Mouse (Mus musculus) limb, embryonic 11.5 days (tissue): Measurements from ENCODE around the gene Cd5. TPM values are rescaled to one million over a fixed set of nuclear protein-coding genes. Genes with fewer than 3 reads are reported as not detected.

Experiments used
- ATAC-seq: fragments of 200-750 bp; cut with Nextera tagmentation; 2 replicates; pipeline ENCODE4 v1.8.0; 2017; ENCODE audit warnings: low read depth; ENCODE audit not compliant: insufficient number of reproducible peaks, low FRiP score, low TSS enrichment
- DNase-seq: peaks from one replicate; pipeline ENCODE4 v3.0.0-alpha.2; 2015; ENCODE audit warnings: low spot score
- H3K27ac ChIP-seq: fragments of 300-500 bp; sonication (generic); replicated peaks from 2 replicates; pipeline ENCODE4 v1.5.1; 2014; ENCODE audit warnings: low read depth, mild to moderate bottlenecking, low read length
- H3K27me3 ChIP-seq: fragments of 300-500 bp; sonication (generic); 2 replicates; pipeline ENCODE4 v1.6.1; 2014; ENCODE audit warnings: mild to moderate bottlenecking, low read length, mixed read lengths; ENCODE audit not compliant: control insufficient read depth, insufficient read depth
- H3K36me3 ChIP-seq: fragments of 300-500 bp; sonication (generic); 2 replicates; pipeline ENCODE4 v1.6.1; 2014; ENCODE audit warnings: mild to moderate bottlenecking, low read length, moderate library complexity, mixed read lengths; ENCODE audit not compliant: control insufficient read depth, insufficient read depth
- H3K4me1 ChIP-seq: fragments of 300-500 bp; sonication (generic); 2 replicates; pipeline ENCODE4 v1.6.1; 2014; ENCODE audit warnings: low read length, mixed read lengths; ENCODE audit not compliant: control insufficient read depth, insufficient read depth
- H3K4me2 ChIP-seq: fragments of 300-500 bp; sonication (generic); 2 replicates; pipeline ENCODE4 v1.6.1; 2014; ENCODE audit warnings: low read depth, mild to moderate bottlenecking, moderate library complexity; ENCODE audit not compliant: severe bottlenecking
- H3K4me3 ChIP-seq: fragments of 300-500 bp; sonication (generic); 2 replicates; pipeline ENCODE4 v1.5.1; 2014; ENCODE audit warnings: low read depth, low read length
- H3K9ac ChIP-seq: fragments of 300-500 bp; sonication (generic); 2 replicates; pipeline ENCODE4 v1.6.1; 2014; ENCODE audit warnings: mild to moderate bottlenecking, low read length
- H3K9me3 ChIP-seq: fragments of 300-500 bp; sonication (generic); 2 replicates; pipeline ENCODE4 v1.6.1; 2016; ENCODE audit warnings: low read length; ENCODE audit not compliant: control insufficient read depth
- WGBS: fragments of 180-500 bp; shearing (Covaris S2); extraction: QIAGEN DNeasy Blood & Tissue Kit; methylation state at CpG from one replicate; pipeline ENCODE4 v1.1.7; 2014; 5-methylcytosine and 5-hydroxymethylcytosine counted together
- polyA plus RNA-seq: library from polyadenylated mRNA; unstranded; fragments of >200 nt; fragmentation: Nextera tagmentation; extraction: Ambion mirVana; gene quantifications from 2 replicates; pipeline ENCODE4 v1.2.1, GENCODE M21; 2014

Gene Cd5
- polyA plus RNA-seq, 1 experiment from 2014 or later: not detected

DNA sequence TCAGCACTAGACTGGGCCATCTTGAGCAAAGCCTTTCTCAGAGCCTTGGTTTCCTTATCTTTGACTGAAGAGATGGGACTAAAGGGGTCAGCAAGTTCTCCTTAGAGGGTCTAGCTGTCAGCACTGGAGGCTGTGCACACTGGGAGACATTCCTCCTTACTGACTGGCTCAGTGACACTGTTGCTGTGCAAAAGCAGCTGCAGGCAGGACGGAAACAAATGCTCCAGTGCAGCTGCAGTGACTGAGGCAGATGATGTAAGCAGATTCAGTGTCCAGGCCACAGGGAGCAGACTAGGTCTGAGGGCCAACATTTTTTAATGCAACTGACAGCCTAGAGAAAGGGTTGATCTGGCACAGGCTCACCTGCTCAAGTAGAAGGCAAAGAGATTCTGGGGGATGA is 65.5 kb downstream of the Cd5 start:
- H3K4me1 ChIP-seq: no peaks in the 10 kb centered on the region
- H3K9ac ChIP-seq: no peak overlapping the region
- no peaks in the 10 kb centered on the region for H3K9me3 ChIP-seq
- ATAC-seq (no peak), DNase-seq (no peak)
- H3K4me3 ChIP-seq: no peak overlapping the region
- no peaks in the 10 kb centered on the region for H3K27me3 ChIP-seq
- H3K27ac ChIP-seq: no peak overlapping the region
- no peaks in the 10 kb centered on the region for H3K36me3 ChIP-seq
- WGBS: 43% methylated on average over 1 of the region's 1 CpGs
- no peak overlapping the region for H3K4me2 ChIP-seq

DNA sequence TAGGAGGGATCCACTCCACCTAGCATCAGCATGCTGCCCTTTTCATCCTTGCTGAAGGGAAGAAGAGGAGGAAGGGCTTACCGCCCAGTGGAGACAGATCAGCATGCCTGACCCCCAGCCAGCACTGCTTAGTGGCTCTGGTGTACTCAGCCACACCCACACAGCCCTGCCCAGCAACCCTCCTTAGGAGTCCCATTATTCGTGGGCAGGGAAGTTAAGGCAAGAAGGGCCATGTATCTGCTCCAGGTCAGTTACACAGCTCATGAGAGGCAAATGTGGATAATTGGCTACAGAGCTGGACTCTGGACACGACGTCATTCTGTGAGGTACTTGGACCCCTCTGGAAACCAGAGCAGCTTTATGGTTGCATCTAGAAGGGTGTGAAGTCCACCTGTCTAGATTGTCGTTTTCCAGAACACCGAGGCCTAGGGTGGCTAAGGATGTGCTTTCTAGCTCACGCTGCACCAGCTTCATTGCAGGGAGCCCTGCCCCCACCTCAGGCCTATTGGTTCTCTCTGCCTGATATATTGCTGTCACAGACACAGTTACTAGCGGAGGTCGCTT is 66.9 kb downstream of the Cd5 start:
- no peak overlapping the region for H3K4me2 ChIP-seq
- WGBS: 51% methylated on average over 9 of the region's 9 CpGs
- H3K27ac ChIP-seq: no peak overlapping the region
- ATAC-seq (no peak), DNase-seq (no peak)
- H3K36me3 ChIP-seq: no peaks in the 10 kb centered on the region
- no peak overlapping the region for H3K9ac ChIP-seq
- H3K4me1 ChIP-seq: no peaks in the 10 kb centered on the region
- H3K4me3 ChIP-seq: no peak overlapping the region
- no peaks in the 10 kb centered on the region for H3K27me3 ChIP-seq
- H3K9me3 ChIP-seq: no peaks in the 10 kb centered on the region

DNA sequence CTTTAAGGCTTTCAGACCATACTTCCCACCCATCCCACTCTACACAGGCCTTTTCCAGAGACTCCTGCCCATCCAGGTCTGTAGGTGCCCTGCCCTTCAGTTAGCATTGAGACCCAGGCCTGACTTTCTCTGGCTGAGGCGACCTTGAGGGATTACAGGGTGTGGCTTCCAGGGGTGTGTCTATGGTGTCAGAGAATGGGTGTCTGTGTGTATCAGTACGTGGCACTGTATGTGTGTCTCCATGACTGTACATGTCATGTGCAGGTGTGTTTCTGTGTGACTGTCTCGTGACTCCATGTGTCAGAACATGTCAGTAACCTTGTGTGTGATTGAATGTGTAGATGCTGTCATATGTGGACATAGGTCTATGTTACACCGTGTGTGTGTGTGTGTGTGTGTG is 67.5 kb downstream of the Cd5 start:
- Histone ChIP-seq H3K4me2 (no peak overlapping the region), H3K36me3 (no peaks in the 10 kb centered on the region), H3K9ac (no peak overlapping the region), H3K9me3 (no peaks in the 10 kb centered on the region), H3K27ac (no peak overlapping the region), H3K27me3 (no peaks in the 10 kb centered on the region), H3K4me3 (no peak overlapping the region), H3K4me1 (no peaks in the 10 kb centered on the region)
- WGBS: 86% methylated on average over 4 of the region's 4 CpGs
- DNase-seq (no peak), ATAC-seq (no peak)

Other genes with a start within 250 kb of the Cd5 start
- 62.2 and 69.7 TPM in 2 replicates for gene Cpsf7, start 213.7 kb downstream of the Cd5 start, polyA plus RNA-seq
- gene Sdhaf2, start 212.9 kb downstream of the Cd5 start, polyA plus RNA-seq: 57.2 and 61.0 TPM in 2 replicates
- 64.1 and 66.3 TPM in 2 replicates for gene Tmem216, start 182.8 kb downstream of the Cd5 start, polyA plus RNA-seq
- gene Cyb561a3, start 161.8 kb downstream of the Cd5 start, polyA plus RNA-seq: 15.8 and 16.4 TPM in 2 replicates
- gene Tmem138, start 161.6 kb downstream of the Cd5 start, polyA plus RNA-seq: 49.9 and 52.1 TPM in 2 replicates
- gene Ddb1, start 133.7 kb downstream of the Cd5 start, polyA plus RNA-seq: 423 and 456 TPM in 2 replicates
- 23.3 and 24.5 TPM in 2 replicates for gene Tkfc, start 133.3 kb downstream of the Cd5 start, polyA plus RNA-seq
- gene Vwce, start 104.8 kb downstream of the Cd5 start, polyA plus RNA-seq: 1.4 and 1.7 TPM in 2 replicates
- gene Pga5, start 60.9 kb downstream of the Cd5 start, polyA plus RNA-seq: not detected in 2 replicates
- gene Vps37c, start 50.3 kb downstream of the Cd5 start, polyA plus RNA-seq: 29.7 and 33.4 TPM in 2 replicates
- gene Cd6, start 91.1 kb upstream of the Cd5 start, polyA plus RNA-seq: 0.13 and 0.20 TPM in 2 replicates
- 0.15 and 0.16 TPM in 2 replicates for gene Slc15a3, start 100.7 kb upstream of the Cd5 start, polyA plus RNA-seq
- gene Tmem132a, start 130.9 kb upstream of the Cd5 start, polyA plus RNA-seq: 87.0 and 89.0 TPM in 2 replicates
- gene Tmem109, start 143.0 kb upstream of the Cd5 start, polyA plus RNA-seq: 69.6 and 71.1 TPM in 2 replicates
- 55.3 and 59.0 TPM in 2 replicates for gene Prpf19, start 156.2 kb upstream of the Cd5 start, polyA plus RNA-seq
- gene Zp1, start 181.6 kb upstream of the Cd5 start, polyA plus RNA-seq: not detected in 2 replicates
- not detected in 2 replicates for gene Ptgdr2, start 198.2 kb upstream of the Cd5 start, polyA plus RNA-seq
- gene Ccdc86, start 210.3 kb upstream of the Cd5 start, polyA plus RNA-seq: 30.2 and 32.3 TPM in 2 replicates
- not detected in 2 replicates for gene Ms4a10, start 235.7 kb upstream of the Cd5 start, polyA plus RNA-seq